Mouse (Mus musculus) intestine, embryonic 14.5 days (tissue): ENCODE results near the gene Ranbp1. TPM values are rescaled to one million over a fixed set of nuclear protein-coding genes. Genes with fewer than 3 reads are reported as not detected.

ENCODE experiments used
- ATAC-seq: fragments of 200-750 bp; cut with Nextera tagmentation; replicated peaks from 2 replicates; pipeline ENCODE4 v1.8.0; 2017; ENCODE audit warnings: low read depth, moderate number of reproducible peaks, moderate TSS enrichment, moderate library complexity; ENCODE audit not compliant: low FRiP score, low TSS enrichment
- DNase-seq: peaks from one replicate; pipeline ENCODE4 v3.0.0-alpha.2; 2018; ENCODE audit warnings: low spot score
- H3K27ac ChIP-seq: fragments of 300-500 bp; sonication (generic); 2 replicates; pipeline ENCODE4 v1.5.1; 2014; ENCODE audit warnings: low read depth, mild to moderate bottlenecking, control low read depth
- H3K27me3 ChIP-seq: fragments of 300-500 bp; sonication (generic); replicated peaks from 2 replicates; pipeline ENCODE4 v1.6.1; 2014; ENCODE audit warnings: low read length, control low read depth; ENCODE audit not compliant: control insufficient read depth, insufficient read depth
- H3K36me3 ChIP-seq: fragments of 300-500 bp; sonication (generic); 2 replicates; pipeline ENCODE4 v1.6.1; 2014; ENCODE audit warnings: low read length, control low read depth; ENCODE audit not compliant: control insufficient read depth, insufficient read depth
- H3K4me1 ChIP-seq: fragments of 300-500 bp; sonication (generic); replicated peaks from 2 replicates; pipeline ENCODE4 v1.6.1; 2014; ENCODE audit warnings: low read length, control low read depth, mixed read lengths; ENCODE audit not compliant: control insufficient read depth, insufficient read depth
- H3K4me2 ChIP-seq: fragments of 300-500 bp; sonication (generic); 2 replicates; pipeline ENCODE4 v1.6.1; 2014; ENCODE audit warnings: low read length
- H3K4me3 ChIP-seq: fragments of 300-500 bp; sonication (generic); 2 replicates; pipeline ENCODE4 v1.5.1; 2014; ENCODE audit warnings: low read depth, low read length, control low read depth, mixed read lengths
- H3K9ac ChIP-seq: fragments of 300-500 bp; sonication (generic); 2 replicates; pipeline ENCODE4 v1.6.1; 2014; ENCODE audit warnings: mild to moderate bottlenecking, low read length
- H3K9me3 ChIP-seq: fragments of 300-500 bp; sonication (generic); 2 replicates; pipeline ENCODE4 v1.6.1; 2016; ENCODE audit warnings: low read length, control low read depth; ENCODE audit not compliant: control insufficient read depth
- WGBS: fragments of 180-500 bp; shearing (Covaris S2); extraction: QIAGEN DNeasy Blood & Tissue Kit; methylation state at CpG from one replicate; pipeline ENCODE4 v1.1.7; 2014; 5-methylcytosine and 5-hydroxymethylcytosine counted together
- polyA plus RNA-seq: library from polyadenylated mRNA; unstranded; fragments of >200 nt; fragmentation: Nextera tagmentation; extraction: Ambion mirVana; gene quantifications from 2 replicates; pipeline ENCODE4 v1.2.1, GENCODE M21; 2014

Gene Ranbp1
- polyA plus RNA-seq, 1 experiment from 2014 or later, result 725 TPM

DNA sequence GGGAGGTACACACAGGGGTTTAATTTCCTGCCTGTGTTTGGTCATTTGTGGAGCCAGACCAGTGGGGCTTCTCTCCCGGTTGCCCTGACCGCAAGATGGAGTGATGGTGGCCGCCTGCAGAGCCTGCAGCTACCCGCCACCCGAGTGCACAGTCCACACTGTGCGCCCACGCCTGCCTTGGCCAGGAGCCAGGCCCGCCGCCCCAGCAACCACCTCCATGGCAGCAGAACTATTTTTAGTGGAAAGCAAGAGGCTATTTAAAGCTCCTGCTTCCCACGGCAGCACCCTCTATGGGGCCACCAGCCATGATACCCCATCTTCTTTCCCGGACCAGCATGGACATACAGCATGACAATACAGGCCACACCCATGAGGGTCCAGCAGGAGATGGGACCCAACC is 18.9 kb downstream of the Ranbp1 start:
- no peaks in the 10 kb centered on the region for H3K27me3 ChIP-seq
- peaks cover 40% of the 10 kb centered on the region for H3K36me3 ChIP-seq
- no peak overlapping the region for H3K9ac ChIP-seq
- no peak overlapping the region for H3K27ac ChIP-seq
- peaks cover 20% of the 10 kb centered on the region for H3K4me1 ChIP-seq
- DNase-seq (no peak), ATAC-seq (no peak)
- H3K9me3 ChIP-seq, result no peaks in the 10 kb centered on the region
- H3K4me3 ChIP-seq, result no peak overlapping the region
- no peak overlapping the region; the same call in 1 of the 2 replicates for H3K4me2 ChIP-seq
- 64% methylated on average over 11 of the region's 11 CpGs for WGBS

DNA sequence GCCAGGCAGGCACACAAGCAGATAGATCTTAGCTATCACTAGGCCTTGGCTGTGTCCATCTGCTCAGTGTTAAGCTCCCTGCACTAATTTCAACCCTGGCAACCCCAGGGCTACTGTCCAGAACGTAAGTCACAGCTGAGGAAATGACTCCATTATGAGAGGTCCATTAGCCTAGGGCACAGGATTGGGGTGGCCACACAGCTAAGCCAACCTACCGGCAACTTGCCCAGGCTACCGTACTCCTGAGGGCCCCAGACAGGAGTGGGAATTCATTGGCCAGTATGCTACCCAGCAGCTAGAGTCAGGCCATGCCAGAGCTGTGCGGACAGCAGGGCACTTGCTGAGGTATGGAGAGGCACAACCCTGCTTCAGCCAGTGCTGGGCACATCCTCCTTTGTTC is 19.7 kb downstream of the Ranbp1 start:
- no peaks in the 10 kb centered on the region for H3K9me3 ChIP-seq
- H3K27ac ChIP-seq, result no peak overlapping the region
- H3K4me2 ChIP-seq, result no peak overlapping the region
- 90% methylated on average over 4 of the region's 4 CpGs for WGBS
- no peak overlapping the region for H3K4me3 ChIP-seq
- ATAC-seq, result no peak
- H3K4me1 ChIP-seq, result peaks cover 16% of the 10 kb centered on the region
- no peaks in the 10 kb centered on the region for H3K27me3 ChIP-seq
- H3K9ac ChIP-seq, result no peak overlapping the region
- peaks cover 48% of the 10 kb centered on the region for H3K36me3 ChIP-seq
- no peak for DNase-seq

DNA sequence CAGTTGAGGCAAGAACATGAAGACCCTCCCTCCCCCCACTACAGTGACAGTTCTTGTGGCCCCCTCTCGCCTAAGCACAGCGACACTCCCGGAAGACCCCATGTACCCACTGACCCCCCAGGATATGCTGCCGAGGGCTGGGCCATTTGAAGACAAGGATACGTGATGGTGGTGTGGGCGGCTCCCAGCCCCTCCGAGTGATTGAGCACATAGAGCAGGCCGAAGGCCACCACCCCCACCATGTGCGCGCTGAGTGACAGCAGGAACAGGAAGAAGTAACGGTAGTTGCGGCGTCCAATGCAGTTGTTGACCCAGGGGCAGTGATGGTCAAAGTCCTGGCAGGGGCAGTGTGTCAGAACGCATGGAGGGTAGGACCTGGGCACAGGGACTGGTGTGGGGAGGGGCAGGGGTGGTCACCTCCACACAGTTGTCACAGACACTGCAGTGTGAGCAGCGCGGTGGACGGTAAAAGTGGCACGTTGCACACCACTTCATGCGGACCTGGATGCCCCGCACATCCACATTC is 20.6 kb downstream of the Ranbp1 start:
- DNase-seq (no peak), ATAC-seq (no peak)
- peaks cover 55% of the 10 kb centered on the region for H3K36me3 ChIP-seq
- H3K4me2 ChIP-seq, result no peak overlapping the region
- no peak overlapping the region for H3K27ac ChIP-seq
- H3K9me3 ChIP-seq, result no peaks in the 10 kb centered on the region
- H3K27me3 ChIP-seq, result no peaks in the 10 kb centered on the region
- H3K4me3 ChIP-seq, result no peak overlapping the region
- 92% methylated on average over 20 of the region's 20 CpGs for WGBS
- H3K9ac ChIP-seq, result no peak overlapping the region
- H3K4me1 ChIP-seq, result peaks cover 8% of the 10 kb centered on the region; the same call in 1 of the 2 replicates

DNA sequence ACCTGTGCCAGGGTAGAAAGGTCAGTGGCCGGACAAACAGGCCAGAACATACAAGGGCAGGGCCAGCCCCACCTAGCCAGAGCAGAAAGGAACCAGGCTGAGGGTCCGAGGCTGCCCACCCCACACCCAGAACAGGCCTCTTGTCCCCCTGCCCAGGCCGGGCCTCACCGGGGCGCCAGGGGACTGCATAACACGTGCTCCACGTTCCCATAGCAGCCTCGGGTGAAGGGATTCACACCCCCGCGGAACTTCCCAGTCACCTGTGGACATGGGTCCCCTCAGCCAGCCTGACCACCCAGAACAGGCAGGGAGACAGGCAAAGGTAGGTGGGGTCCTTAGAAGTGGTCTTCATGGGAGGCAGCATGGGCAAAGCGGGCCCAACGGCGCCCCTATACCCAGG is 21.3 kb downstream of the Ranbp1 start:
- Histone ChIP-seq H3K4me2 (no peak overlapping the region), H3K4me1 (peaks cover 8% of the 10 kb centered on the region; the same call in 1 of the 2 replicates), H3K36me3 (peaks cover 62% of the 10 kb centered on the region), H3K27ac (no peak overlapping the region), H3K4me3 (no peak overlapping the region), H3K27me3 (no peaks in the 10 kb centered on the region), H3K9ac (no peak overlapping the region), H3K9me3 (no peaks in the 10 kb centered on the region)
- DNase-seq, result no peak
- no peak for ATAC-seq
- WGBS, result 93% methylated on average over 13 of the region's 13 CpGs

DNA sequence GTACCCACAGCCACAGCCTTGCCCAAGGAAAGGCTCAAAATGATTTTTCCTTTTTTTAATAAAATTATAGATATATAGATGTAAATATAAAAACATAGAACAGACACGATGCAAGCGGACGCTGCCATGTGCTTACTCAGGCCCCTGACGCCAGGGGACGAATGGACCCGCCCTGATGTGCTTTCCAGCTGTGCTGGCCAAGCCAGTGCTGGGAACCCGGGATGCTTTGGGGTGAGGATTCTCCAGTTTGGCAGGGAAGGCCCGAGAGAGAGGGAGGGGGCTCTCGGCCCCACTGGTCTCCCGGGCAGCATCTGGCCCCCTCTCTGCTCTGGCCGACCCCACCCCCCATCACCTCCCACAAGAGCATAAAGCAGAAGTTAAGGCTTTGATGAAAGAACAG is 26.3 kb downstream of the Ranbp1 start:
- DNase-seq, result no peak
- Histone ChIP-seq H3K4me3 (no peak overlapping the region), H3K27ac (no peak overlapping the region), H3K27me3 (no peaks in the 10 kb centered on the region), H3K9ac (no peak overlapping the region), H3K4me2 (no peak overlapping the region), H3K4me1 (peaks cover 10% of the 10 kb centered on the region), H3K36me3 (peaks cover 52% of the 10 kb centered on the region), H3K9me3 (no peaks in the 10 kb centered on the region)
- WGBS, result 84% methylated on average over 11 of the region's 11 CpGs
- no peak for ATAC-seq

DNA sequence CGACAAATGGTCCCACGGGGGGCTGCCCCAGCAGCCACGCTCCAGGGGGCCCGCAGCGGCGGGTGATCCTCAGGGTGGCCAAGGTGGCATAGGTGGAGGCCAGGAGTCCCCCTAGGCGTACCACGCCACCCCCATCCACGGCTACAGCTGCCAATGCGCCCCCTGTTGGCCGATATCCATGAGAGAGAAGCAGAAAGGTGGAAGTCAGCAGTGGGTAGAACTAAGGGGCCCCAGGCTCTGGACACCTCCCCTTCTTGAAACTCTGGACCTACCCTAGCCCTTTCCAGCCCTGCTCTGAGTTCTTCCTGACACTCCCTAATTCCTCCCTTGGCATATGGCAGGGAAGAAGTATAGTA is 27.0 kb downstream of the Ranbp1 start:
- DNase-seq, result no peak
- WGBS, result 73% methylated on average over 11 of the region's 11 CpGs

DNA sequence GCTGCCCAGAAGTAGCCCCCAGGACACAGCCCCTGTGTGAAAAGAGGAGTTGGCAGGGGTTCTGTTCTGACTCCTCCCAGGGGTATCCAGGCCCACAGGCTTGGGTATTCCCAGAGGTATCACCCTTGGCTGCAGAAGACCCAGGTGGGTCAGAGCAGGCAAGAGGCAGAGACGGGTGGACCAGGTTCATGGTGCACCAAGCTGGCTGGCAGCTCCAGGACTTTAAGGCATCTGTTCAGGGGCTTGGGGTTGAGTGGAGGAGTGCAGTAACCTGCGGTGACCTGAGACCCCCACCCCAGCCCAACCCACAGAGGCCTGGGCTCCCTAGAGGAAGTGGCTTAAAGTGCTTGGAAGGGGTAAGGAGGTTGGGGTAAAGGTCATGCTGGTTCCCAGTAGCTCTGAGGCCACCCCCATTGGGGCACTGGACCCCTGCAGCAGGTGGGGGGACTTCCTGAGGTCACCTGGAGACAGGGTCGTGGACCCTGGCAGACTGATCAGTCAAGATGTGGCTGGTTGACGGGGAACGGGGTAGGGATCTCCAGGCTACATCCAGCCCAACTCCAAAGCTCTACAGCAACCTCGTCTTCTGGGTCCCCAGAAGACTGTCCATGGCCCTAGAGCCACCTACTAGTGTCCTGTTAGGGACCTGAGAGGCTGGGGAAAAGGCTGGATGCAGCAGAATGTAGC is 27.5 kb downstream of the Ranbp1 start:
- no peak; the same call in 1 of the 2 replicates for ATAC-seq
- no peak overlapping the region for H3K9ac ChIP-seq
- H3K36me3 ChIP-seq, result peaks cover 40% of the 10 kb centered on the region
- DNase-seq, result no peak
- WGBS, result 92% methylated on average over 6 of the region's 6 CpGs
- no peak overlapping the region for H3K27ac ChIP-seq
- H3K4me3 ChIP-seq, result no peak overlapping the region
- no peaks in the 10 kb centered on the region for H3K27me3 ChIP-seq
- no peak overlapping the region for H3K4me2 ChIP-seq
- H3K4me1 ChIP-seq, result peaks cover 10% of the 10 kb centered on the region
- H3K9me3 ChIP-seq, result no peaks in the 10 kb centered on the region

More for the DNA sequence above, 27.0 kb downstream of the Ranbp1 start:
- H3K27me3 ChIP-seq, result no peaks in the 10 kb centered on the region
- no peak overlapping the region for H3K4me3 ChIP-seq
- no peak overlapping the region for H3K4me2 ChIP-seq
- no peak overlapping the region for H3K27ac ChIP-seq
- H3K36me3 ChIP-seq, result peaks cover 45% of the 10 kb centered on the region
- ATAC-seq, result no peak
- H3K9ac ChIP-seq, result no peak overlapping the region
- H3K4me1 ChIP-seq, result peaks cover 10% of the 10 kb centered on the region
- H3K9me3 ChIP-seq, result no peaks in the 10 kb centered on the region

DNA sequence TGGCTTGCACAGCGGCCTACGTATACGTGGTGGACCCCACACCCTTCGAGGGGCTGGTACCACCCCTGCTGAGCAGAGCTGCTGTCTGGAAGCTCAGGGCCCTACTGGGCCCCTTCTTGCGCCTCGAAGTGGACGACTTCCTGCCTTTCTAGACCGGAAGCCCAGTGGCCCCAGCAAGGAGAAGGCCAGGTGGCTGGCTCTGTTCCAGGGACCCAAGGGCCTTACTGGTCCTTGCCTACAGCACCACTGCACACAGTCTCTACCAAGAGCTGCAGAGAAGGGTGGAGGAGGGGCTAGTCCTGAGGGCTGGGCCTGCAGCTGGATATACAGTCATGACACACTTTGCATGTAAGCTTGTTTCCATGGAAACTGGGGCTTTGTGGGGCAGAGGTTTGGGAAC is 28.5 kb downstream of the Ranbp1 start:
- peaks cover 30% of the 10 kb centered on the region for H3K36me3 ChIP-seq
- no peaks in the 10 kb centered on the region for H3K9me3 ChIP-seq
- 36% methylated on average over 8 of the region's 8 CpGs for WGBS
- H3K4me2 ChIP-seq, result no peak overlapping the region
- peaks cover 10% of the 10 kb centered on the region for H3K4me1 ChIP-seq
- H3K4me3 ChIP-seq, result no peak overlapping the region
- H3K9ac ChIP-seq, result no peak overlapping the region
- DNase-seq (peak; percentile 68), ATAC-seq (peak; percentile 58)
- no peaks in the 10 kb centered on the region for H3K27me3 ChIP-seq
- peak overlapping the region; percentile 51 for H3K27ac ChIP-seq

DNA sequence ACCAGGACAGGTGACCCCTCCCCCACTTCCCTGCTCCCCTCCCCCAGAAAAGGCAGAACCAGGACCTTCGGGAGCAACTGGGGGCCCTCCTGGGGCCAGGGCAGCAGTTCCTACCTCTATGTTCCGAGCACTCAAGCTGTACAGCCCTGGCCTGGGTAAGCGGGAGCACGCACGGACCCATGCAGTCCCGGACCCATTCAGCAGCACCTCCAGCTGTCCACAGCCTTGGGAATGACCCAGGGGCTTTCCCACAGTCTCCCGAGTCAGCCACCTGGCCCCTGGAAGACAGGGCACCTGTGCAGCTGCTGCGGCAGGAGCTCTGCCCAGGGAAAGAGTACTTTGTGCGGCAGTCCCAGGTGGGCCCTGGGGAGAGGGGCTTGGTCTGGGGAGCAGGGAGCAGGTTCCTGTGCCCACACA is 29.9 kb downstream of the Ranbp1 start:
- no peak overlapping the region for H3K4me3 ChIP-seq
- no peak overlapping the region for H3K4me2 ChIP-seq
- peaks cover 10% of the 10 kb centered on the region for H3K4me1 ChIP-seq
- no peaks in the 10 kb centered on the region for H3K9me3 ChIP-seq
- WGBS, result 71% methylated on average over 9 of the region's 9 CpGs
- peaks cover 16% of the 10 kb centered on the region; the same call in 1 of the 2 replicates for H3K36me3 ChIP-seq
- no peaks in the 10 kb centered on the region for H3K27me3 ChIP-seq
- no peak overlapping the region for H3K27ac ChIP-seq
- no peak for DNase-seq
- ATAC-seq, result no peak
- no peak overlapping the region for H3K9ac ChIP-seq
